Mouse (Mus musculus): ENCODE data around the gene Srp14.

The Srp14 gene

DNA sequence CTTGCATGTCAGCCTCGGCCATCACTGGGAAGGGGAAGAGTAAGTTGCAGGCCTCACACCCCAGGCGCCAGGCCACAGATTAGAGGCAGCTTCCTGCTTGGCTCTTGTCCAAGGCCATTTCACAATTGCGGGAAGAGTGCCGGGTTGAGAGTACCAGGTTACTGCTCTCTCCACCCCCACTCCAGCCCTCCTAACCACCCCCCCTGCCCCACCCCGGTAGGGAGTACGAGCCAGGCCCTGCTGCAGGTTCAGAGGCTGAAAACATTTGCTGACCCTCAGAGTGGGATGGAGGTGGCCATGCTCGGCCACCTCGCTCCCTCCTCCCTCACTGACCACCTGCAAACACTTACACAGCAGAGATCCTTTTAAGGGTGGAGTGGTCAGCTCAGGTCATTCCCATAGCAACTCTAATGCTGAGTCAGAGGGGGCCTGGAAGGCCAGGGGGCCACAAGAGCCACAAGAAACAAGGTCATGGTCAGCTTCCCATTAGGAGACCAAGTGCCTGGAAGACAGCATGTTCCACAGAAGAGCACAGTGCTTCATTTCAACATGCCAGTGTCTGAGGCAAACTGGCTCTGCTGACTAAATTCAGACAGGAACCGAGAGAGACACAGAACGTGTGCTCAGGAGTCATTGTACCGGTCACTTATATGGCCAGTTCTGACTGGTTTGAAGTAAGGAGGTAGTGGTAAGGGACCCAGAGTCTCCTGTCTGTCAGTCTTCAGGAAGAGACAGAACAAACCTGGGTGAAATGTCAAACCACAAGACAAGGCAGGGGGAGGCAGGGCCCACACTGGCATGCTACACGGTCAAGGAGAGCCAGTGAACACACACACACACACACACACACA lies 11.0 kb upstream of the Srp14 start:
- no peak for DNase-seq

- no peak for DNase-seq
These were observed 8.3 kb upstream of the Srp14 start for GRCm38 (mm10) chr2:118487806-118488205.

DNA sequence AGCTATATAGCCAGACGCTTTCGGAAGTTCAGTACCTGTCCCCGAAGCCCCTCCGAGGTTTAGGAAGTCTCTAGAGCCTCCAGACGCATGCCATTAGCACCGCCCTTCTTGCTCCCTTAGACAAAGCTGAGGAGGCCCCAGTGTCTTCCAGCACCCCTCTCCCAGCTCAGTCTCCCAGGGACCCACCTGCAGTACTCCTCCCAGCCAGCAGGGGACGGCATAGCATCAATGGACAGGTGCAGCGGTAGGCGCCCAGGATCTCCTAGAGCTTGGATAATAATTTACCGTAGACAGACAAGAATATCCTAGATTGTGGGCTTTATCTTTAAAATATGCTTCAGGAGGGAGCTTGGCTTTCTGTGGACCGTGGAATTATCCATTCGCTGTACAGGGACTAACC lies 7.4 kb upstream of the Srp14 start:
- DNase-seq = peak; percentile 60

GRCm38 (mm10) chr2:118485415-118485814 lies 5.9 kb upstream of the Srp14 start:
- DNase-seq = no peak

GRCm38 (mm10) chr2:118484386-118484898 lies 4.9 kb upstream of the Srp14 start:
- DNase-seq = no peak

- no peak for DNase-seq
These were observed 3.5 kb upstream of the Srp14 start for GRCm38 (mm10) chr2:118483032-118483431.

- DNase-seq = no peak
These were observed 1.4 kb upstream of the Srp14 start for GRCm38 (mm10) chr2:118480886-118481285.

DNA sequence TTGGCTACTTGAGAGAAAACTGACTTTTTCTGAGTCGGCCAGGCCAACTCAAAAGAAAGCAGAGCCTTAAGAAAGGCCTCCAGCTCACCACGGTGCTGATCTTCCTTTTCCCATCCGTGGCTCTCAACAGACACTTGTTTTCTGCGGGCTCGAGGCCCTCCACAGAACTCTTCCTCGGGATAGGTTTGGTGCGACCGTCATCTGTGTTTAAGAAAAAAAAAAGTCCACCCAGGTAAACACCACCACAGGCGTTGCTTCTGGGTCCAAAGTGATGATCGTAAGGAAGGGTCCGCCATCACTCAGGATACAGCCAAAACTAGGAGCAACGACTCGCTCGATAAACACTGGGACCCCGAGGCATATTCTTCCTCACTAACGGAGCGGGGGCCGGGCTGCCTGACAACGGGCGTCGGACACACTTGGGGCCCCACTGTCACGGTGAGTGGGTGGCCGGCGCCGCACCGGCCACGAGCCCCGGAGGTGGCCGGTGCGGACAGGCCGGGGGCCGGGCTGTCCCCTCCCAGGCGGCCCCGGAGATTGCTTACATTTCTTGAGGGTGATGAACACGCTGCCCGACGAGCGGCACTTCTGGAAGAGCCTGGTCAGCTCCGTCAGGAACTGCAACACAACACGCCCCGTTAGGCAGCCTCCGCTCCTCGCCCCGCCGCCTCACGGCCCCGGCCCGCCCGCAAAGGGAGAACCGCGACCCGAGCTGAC lies 520 bp downstream of the Srp14 start:
- DNase-seq = no peak

GRCm38 (mm10) chr2:118468354-118468753 lies 11.2 kb downstream of the Srp14 start:
- no peak for DNase-seq

GRCm38 (mm10) chr2:118466601-118467000 lies 12.9 kb downstream of the Srp14 start:
- no peak for DNase-seq

DNA sequence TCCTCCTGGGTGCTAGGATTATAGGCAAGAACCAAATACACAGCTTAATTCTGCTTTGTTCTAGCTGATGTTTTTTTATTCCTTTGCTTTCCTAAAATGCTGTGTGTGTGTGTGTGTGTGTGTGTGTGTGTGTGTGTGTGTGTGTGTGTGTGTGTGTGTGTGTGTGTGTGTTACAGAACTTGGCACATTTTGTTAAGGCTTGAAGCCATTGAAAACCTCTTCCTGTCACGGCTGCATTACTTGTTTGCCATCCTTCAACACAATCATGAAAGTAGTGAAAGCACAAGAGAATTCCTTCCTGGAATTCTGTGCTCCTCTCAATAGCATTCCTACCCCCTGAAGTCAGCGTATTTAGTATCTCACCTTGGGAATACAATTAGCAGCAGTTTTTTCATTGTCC lies 13.6 kb downstream of the Srp14 start:
- no peak for DNase-seq

GRCm38 (mm10) chr2:118464450-118464849 lies 15.1 kb downstream of the Srp14 start:
- DNase-seq = no peak

DNA sequence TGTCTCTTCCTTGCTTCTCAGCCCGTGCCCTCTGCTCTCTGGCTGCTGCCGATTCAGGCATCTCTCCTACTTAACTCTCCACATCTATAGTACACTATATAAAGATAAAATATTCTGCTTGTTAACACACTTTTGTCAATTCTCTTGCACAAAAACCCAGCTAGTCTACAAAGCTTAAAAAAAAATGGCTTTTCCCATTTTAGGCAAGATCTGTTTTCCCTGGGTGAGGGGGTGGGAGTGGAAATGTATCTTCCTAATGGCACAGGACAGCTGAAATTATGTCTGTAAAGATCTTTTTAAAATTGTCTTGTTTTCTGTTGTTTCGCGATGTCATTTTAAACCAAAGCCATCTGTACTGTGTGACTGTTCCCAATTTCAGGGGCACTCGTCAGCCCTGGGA lies 16.0 kb downstream of the Srp14 start:
- DNase-seq = no peak

DNA sequence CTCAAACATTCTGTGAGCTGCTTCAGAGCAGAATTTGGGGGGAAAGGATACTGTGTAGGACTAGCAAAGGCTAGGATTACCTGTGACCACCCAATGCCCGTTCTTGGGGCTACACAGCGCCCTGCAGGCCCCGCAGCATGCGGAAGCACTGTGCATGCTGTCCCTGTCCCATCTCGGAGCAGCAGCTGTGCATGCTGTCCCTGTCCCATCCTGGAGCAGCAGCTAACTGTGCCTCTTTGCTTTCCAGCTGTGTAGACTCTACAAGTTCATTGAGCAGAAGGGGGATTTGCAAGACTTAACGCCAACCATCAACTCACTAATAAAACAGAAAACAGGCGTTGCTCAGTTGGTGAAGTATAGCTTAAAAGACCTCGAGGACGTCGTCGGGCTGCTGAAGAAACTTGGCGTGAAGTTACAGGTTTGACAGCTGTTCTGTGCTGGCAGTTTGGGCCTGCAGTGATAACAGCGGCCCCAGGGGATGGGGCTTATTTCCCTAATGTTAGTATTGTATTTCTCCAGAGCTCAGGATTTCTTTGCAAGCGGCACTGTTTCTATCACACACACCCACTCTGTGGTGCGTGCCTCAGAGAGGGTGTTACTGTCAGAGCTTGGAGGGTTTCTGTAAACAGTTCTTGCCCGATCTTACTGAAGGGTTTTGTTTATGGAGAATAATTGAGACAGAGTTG lies 17.9 kb downstream of the Srp14 start:
- no peak for DNase-seq

GRCm38 (mm10) chr2:118457463-118458261 lies 21.8 kb downstream of the Srp14 start:
- no peak for DNase-seq

DNA sequence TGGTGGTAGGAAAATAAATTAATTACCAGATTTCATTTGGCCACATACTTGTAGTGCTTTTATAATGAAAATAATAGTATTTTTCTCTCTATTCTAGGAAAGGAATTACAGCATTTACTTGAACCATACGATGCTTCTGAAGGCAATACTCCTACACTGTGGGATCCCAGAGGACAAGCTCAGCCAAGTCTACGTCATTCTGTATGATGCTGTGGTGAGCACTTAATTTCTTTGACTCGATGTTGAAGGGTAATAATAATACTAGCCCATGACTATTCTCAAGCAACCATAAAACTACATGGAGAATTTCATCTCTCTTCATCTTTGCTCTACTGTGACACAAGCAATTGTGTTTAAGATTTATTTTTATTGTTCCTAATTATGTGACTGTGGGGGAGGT lies 22.5 kb downstream of the Srp14 start:
- no peak for DNase-seq

GRCm38 (mm10) chr2:118451056-118451455 lies 28.5 kb downstream of the Srp14 start:
- DNase-seq = no peak

- DNase-seq = no peak
These were observed 31.3 kb downstream of the Srp14 start for GRCm38 (mm10) chr2:118448181-118448580.

GRCm38 (mm10) chr2:118445696-118446674 lies 33.5 kb downstream of the Srp14 start:
- DNase-seq = no peak

GRCm38 (mm10) chr2:118442723-118443122 lies 36.8 kb downstream of the Srp14 start:
- DNase-seq = no peak

- no peak for DNase-seq
These were observed 37.3 kb downstream of the Srp14 start for GRCm38 (mm10) chr2:118442172-118442571.
